Mouse (Mus musculus) myocyte (in vitro differentiated cells): Measurements from ENCODE around the gene Kpna2. TPM values are rescaled to one million over a fixed set of nuclear protein-coding genes. Genes with fewer than 3 reads are reported as not detected.

ENCODE experiments used
- H3K27me3 ChIP-seq: one replicate; pipeline ENCODE4 v1.6.1; 2011; ENCODE audit not compliant: control insufficient read depth, insufficient read depth, insufficient read length
- H3K36me3 ChIP-seq: one replicate; pipeline ENCODE4 v1.6.1; 2011; ENCODE audit not compliant: control insufficient read depth, insufficient read depth
- H3K4me2 ChIP-seq: one replicate; pipeline ENCODE4 v1.6.1; 2011; ENCODE audit warnings: low read depth, control low read depth
- H3K4me3 ChIP-seq: one replicate; pipeline ENCODE4 v1.5.1; 2011; ENCODE audit warnings: mild to moderate bottlenecking, control low read depth, moderate library complexity
- H3K79me2 ChIP-seq: one replicate; pipeline ENCODE4 v1.6.1; 2011; ENCODE audit not compliant: control insufficient read depth, insufficient read depth
- H3ac ChIP-seq: one replicate; pipeline ENCODE4 v1.6.1; 2011; ENCODE audit not compliant: control insufficient read depth, insufficient read length
- CEBPB ChIP-seq: IDR thresholded peaks from 2 replicates; pipeline ENCODE4 v1.6.1; 2011; ENCODE audit warnings: mild to moderate bottlenecking, moderate library complexity; ENCODE audit not compliant: poor library complexity, insufficient read depth, severe bottlenecking
- E2F4 ChIP-seq: IDR thresholded peaks from one replicate; pipeline ENCODE4 v1.6.1; 2011; ENCODE audit warnings: mild to moderate bottlenecking, control low read depth, moderate library complexity; ENCODE audit not compliant: insufficient read depth
- MAX ChIP-seq: IDR thresholded peaks from one replicate; pipeline ENCODE4 v1.6.1; 2011; ENCODE audit warnings: low read depth, mild to moderate bottlenecking, control low read depth
- MYOD1 ChIP-seq, 3 experiments: IDR thresholded peaks; one replicate each; pipeline ENCODE4 v1.6.1; 2011; ENCODE audit warnings: control low read depth in 2 of 3, low read depth in 2 of 3, mild to moderate bottlenecking in 2 of 3, moderate library complexity in 1 of 3; ENCODE audit not compliant: insufficient read length in 2 of 3, control insufficient read depth in 1 of 3
- MYOG ChIP-seq, 3 experiments: IDR thresholded peaks; one replicate each; pipeline ENCODE4 v1.6.1; 2011; ENCODE audit warnings: control low read depth in 2 of 3, low read depth in 2 of 3, mild to moderate bottlenecking in 2 of 3; ENCODE audit not compliant: insufficient read length in 2 of 3, control insufficient read depth in 1 of 3, insufficient read depth in 1 of 3
- POLR2A ChIP-seq: IDR thresholded peaks from one replicate; pipeline ENCODE4 v1.6.1; 2011; ENCODE audit warnings: low read depth, mild to moderate bottlenecking, control low read depth, moderate library complexity; ENCODE audit not compliant: insufficient read length
- POLR2AphosphoS2 ChIP-seq: IDR thresholded peaks from one replicate; pipeline ENCODE4 v1.6.1; 2011; ENCODE audit warnings: low read depth, control low read depth; ENCODE audit not compliant: insufficient read length
- REST ChIP-seq: IDR thresholded peaks from one replicate; pipeline ENCODE4 v1.6.1; 2011; ENCODE audit warnings: mild to moderate bottlenecking, control low read depth, moderate library complexity; ENCODE audit not compliant: insufficient read depth, insufficient read length
- SRF ChIP-seq: IDR thresholded peaks from one replicate; pipeline ENCODE4 v1.6.1; 2011; ENCODE audit warnings: low read depth; ENCODE audit not compliant: control insufficient read depth, insufficient read length
- TCF12 ChIP-seq: IDR thresholded peaks from one replicate; pipeline ENCODE4 v1.6.1; 2011; ENCODE audit warnings: mild to moderate bottlenecking, control low read depth; ENCODE audit not compliant: poor library complexity, insufficient read depth, severe bottlenecking
- TCF3 ChIP-seq: IDR thresholded peaks from one replicate; pipeline ENCODE4 v1.6.1; 2011; ENCODE audit warnings: low read depth, control low read depth; ENCODE audit not compliant: insufficient read length
- USF1 ChIP-seq: IDR thresholded peaks from one replicate; pipeline ENCODE4 v1.6.1; 2011; ENCODE audit warnings: low read depth, mild to moderate bottlenecking, control low read depth, moderate library complexity
- polyA plus RNA-seq: library from polyadenylated mRNA; unstranded; fragments of >200 nt; fragmentation: generic; extraction: Trizol; gene quantifications from one replicate; pipeline ENCODE4 v1.2.1, GENCODE M21; 2012; ENCODE audit warnings: missing spikeins

Gene Kpna2
- polyA plus RNA-seq, 1 experiment, result 32.8 TPM

- H3K27me3 ChIP-seq, result no peaks in the 10 kb centered on the region
- H3K4me2 ChIP-seq, result no peak overlapping the region
- no peak overlapping the region for H3K4me3 ChIP-seq
- TF ChIP-seq E2F4, result no peak
- no peak for TF ChIP-seq REST
- no peak for TF ChIP-seq USF1
- no peak for TF ChIP-seq MAX
- TF ChIP-seq POLR2AphosphoS2, result no peak
- no peak for TF ChIP-seq MYOG (IDR thresholded peaks at IDR 0.05; ENCODE audit: control insufficient read depth in 1 of 3, insufficient read depth in 1 of 3, insufficient read length in 2 of 3, low read depth in 2 of 3)
- no peak for TF ChIP-seq SRF
- no peak for TF ChIP-seq CEBPB
- no peak for TF ChIP-seq TCF3
- H3K36me3 ChIP-seq, result no peaks in the 10 kb centered on the region
- H3ac ChIP-seq, result no peak overlapping the region
- no peaks in the 10 kb centered on the region for H3K79me2 ChIP-seq
These were observed 14.8 kb upstream of the Kpna2 start for GRCm38 (mm10) chr11:107014020-107014585.

- Histone ChIP-seq H3K4me3 (peak overlapping the region; percentile 25), H3K79me2 (no peaks in the 10 kb centered on the region), H3K36me3 (no peaks in the 10 kb centered on the region), H3ac (no peak overlapping the region), H3K27me3 (no peaks in the 10 kb centered on the region), H3K4me2 (peak overlapping the region; percentile 97)
- TF ChIP-seq MYOG (IDR thresholded peaks at IDR 0.05; ENCODE audit: control insufficient read depth in 1 of 3, insufficient read depth in 1 of 3, insufficient read length in 2 of 3, low read depth in 2 of 3), result no peak
- peak; percentile 90 for TF ChIP-seq POLR2AphosphoS2
- peak; percentile 53 for TF ChIP-seq SRF
- TF ChIP-seq POLR2A, result peak; percentile 91
- TF ChIP-seq CEBPB, result 0 out of 2 replicates have a peak, but pooled peaks have one; percentile 33
These were observed 13.1 kb upstream of the Kpna2 start for GRCm38 (mm10) chr11:107012324-107013017.

- Histone ChIP-seq H3K79me2 (no peaks in the 10 kb centered on the region), H3K4me3 (peak overlapping the region; percentile 25), H3K27me3 (no peaks in the 10 kb centered on the region), H3K36me3 (no peaks in the 10 kb centered on the region), H3ac (no peak overlapping the region), H3K4me2 (peak overlapping the region; percentile 97)
- no peak for TF ChIP-seq TCF12
- peak in 1 of 3 experiments; percentile 17 for TF ChIP-seq MYOG (IDR thresholded peaks at IDR 0.05; ENCODE audit: control insufficient read depth in 1 of 3, insufficient read depth in 1 of 3, insufficient read length in 2 of 3, low read depth in 2 of 3)
- peak; percentile 15 for TF ChIP-seq POLR2A
These were observed 12.5 kb upstream of the Kpna2 start for GRCm38 (mm10) chr11:107011669-107012323.

GRCm38 (mm10) chr11:107011171-107011570 is 11.8 kb upstream of the Kpna2 start:
- H3K79me2 ChIP-seq, result no peaks in the 10 kb centered on the region
- no peak for TF ChIP-seq SRF
- TF ChIP-seq POLR2A, result no peak
- TF ChIP-seq TCF12, result no peak
- TF ChIP-seq POLR2AphosphoS2, result no peak
- no peak for TF ChIP-seq REST
- no peak for TF ChIP-seq CEBPB
- TF ChIP-seq USF1, result no peak
- TF ChIP-seq MAX, result no peak
- TF ChIP-seq MYOG (IDR thresholded peaks at IDR 0.05; ENCODE audit: control insufficient read depth in 1 of 3, insufficient read depth in 1 of 3, insufficient read length in 2 of 3, low read depth in 2 of 3), result no peak
- TF ChIP-seq MYOD1 (IDR thresholded peaks at IDR 0.05; ENCODE audit: control insufficient read depth in 1 of 3, insufficient read length in 2 of 3, low read depth in 2 of 3), result no peak
- TF ChIP-seq E2F4, result no peak
- no peak for TF ChIP-seq TCF3
- H3K36me3 ChIP-seq, result no peaks in the 10 kb centered on the region
- H3K4me2 ChIP-seq, result no peak overlapping the region
- no peaks in the 10 kb centered on the region for H3K27me3 ChIP-seq
- H3K4me3 ChIP-seq, result no peak overlapping the region
- no peak overlapping the region for H3ac ChIP-seq

- TF ChIP-seq REST, result no peak
- TF ChIP-seq TCF3, result no peak
- TF ChIP-seq MYOD1 (IDR thresholded peaks at IDR 0.05; ENCODE audit: control insufficient read depth in 1 of 3, insufficient read length in 2 of 3, low read depth in 2 of 3), result no peak
- TF ChIP-seq MAX, result no peak
- TF ChIP-seq E2F4, result no peak
- TF ChIP-seq TCF12, result no peak
- no peak for TF ChIP-seq CEBPB
- TF ChIP-seq USF1, result no peak
- no peak for TF ChIP-seq SRF
- no peak for TF ChIP-seq POLR2A
- no peak for TF ChIP-seq MYOG (IDR thresholded peaks at IDR 0.05; ENCODE audit: control insufficient read depth in 1 of 3, insufficient read depth in 1 of 3, insufficient read length in 2 of 3, low read depth in 2 of 3)
- no peak for TF ChIP-seq POLR2AphosphoS2
- no peaks in the 10 kb centered on the region for H3K27me3 ChIP-seq
- no peak overlapping the region for H3K4me3 ChIP-seq
- no peak overlapping the region for H3K4me2 ChIP-seq
- H3K79me2 ChIP-seq, result no peaks in the 10 kb centered on the region
- no peaks in the 10 kb centered on the region for H3K36me3 ChIP-seq
- no peak overlapping the region for H3ac ChIP-seq
These were observed 11.1 kb upstream of the Kpna2 start for GRCm38 (mm10) chr11:107010447-107010846.
